Mouse (Mus musculus) limb, embryonic 14.5 days (tissue): ENCODE results near the gene Rps27. TPM values are rescaled to one million over a fixed set of nuclear protein-coding genes. Genes with fewer than 3 reads are reported as not detected.

ENCODE experiments used
- ATAC-seq: fragments of 200-750 bp; cut with Nextera tagmentation; 2 replicates; pipeline ENCODE4 v1.8.0; 2017; ENCODE audit warnings: low read depth, moderate number of reproducible peaks, moderate TSS enrichment; ENCODE audit not compliant: low FRiP score
- DNase-seq: peaks from one replicate; pipeline ENCODE4 v3.0.0-alpha.2; 2015; ENCODE audit warnings: low spot score
- H3K27ac ChIP-seq: fragments of 300-500 bp; sonication (generic); replicated peaks from 2 replicates; pipeline ENCODE4 v1.5.1; 2014; ENCODE audit warnings: low read depth, mild to moderate bottlenecking, low read length, moderate library complexity, mixed read lengths
- H3K27me3 ChIP-seq: fragments of 300-500 bp; sonication (generic); 2 replicates; pipeline ENCODE4 v1.6.1; 2014; ENCODE audit warnings: low read length, mixed read lengths; ENCODE audit not compliant: control insufficient read depth, insufficient read depth
- H3K36me3 ChIP-seq: fragments of 300-500 bp; sonication (generic); 2 replicates; pipeline ENCODE4 v1.6.1; 2014; ENCODE audit warnings: mild to moderate bottlenecking, low read length, moderate library complexity, mixed read lengths; ENCODE audit not compliant: control insufficient read depth, insufficient read depth
- H3K4me1 ChIP-seq: fragments of 300-500 bp; sonication (generic); 2 replicates; pipeline ENCODE4 v1.6.1; 2014; ENCODE audit warnings: antibody characterized with exemption, low read length, mixed read lengths; ENCODE audit not compliant: control insufficient read depth, insufficient read depth
- H3K4me2 ChIP-seq: fragments of 300-500 bp; sonication (generic); replicated peaks from 2 replicates; pipeline ENCODE4 v1.6.1; 2014; ENCODE audit warnings: low read depth, mild to moderate bottlenecking, low read length, moderate library complexity; ENCODE audit not compliant: severe bottlenecking
- H3K4me3 ChIP-seq: fragments of 300-500 bp; sonication (generic); replicated peaks from 2 replicates; pipeline ENCODE4 v1.5.1; 2014; ENCODE audit warnings: low read length
- H3K9ac ChIP-seq: fragments of 300-500 bp; sonication (generic); 2 replicates; pipeline ENCODE4 v1.6.1; 2014; ENCODE audit warnings: mild to moderate bottlenecking, low read depth, low read length, moderate library complexity; ENCODE audit not compliant: severe bottlenecking
- H3K9me3 ChIP-seq: fragments of 300-500 bp; sonication (generic); 2 replicates; pipeline ENCODE4 v1.6.1; 2016; ENCODE audit warnings: low read length; ENCODE audit not compliant: control insufficient read depth
- POLR2A ChIP-seq: fragments of 200-500 bp; IDR thresholded peaks from 2 replicates; pipeline ENCODE4 v1.8.0; 2012; ENCODE audit warnings: inconsistent platforms, mild to moderate bottlenecking, moderate library complexity, borderline replicate concordance; ENCODE audit not compliant: insufficient read depth, insufficient read length; ENCODE audit errors: extremely low read depth
- WGBS: fragments of 180-500 bp; shearing (Covaris S2); extraction: QIAGEN DNeasy Blood & Tissue Kit; methylation state at CpG from one replicate; pipeline ENCODE4 v1.1.7; 2014; 5-methylcytosine and 5-hydroxymethylcytosine counted together
- polyA plus RNA-seq, 2 experiments: library from polyadenylated mRNA; depleted of rRNA in 1 of 2; stranded (reverse) in 1 of 2; unstranded in 1 of 2; fragments of >200 nt; fragmentation: Nextera tagmentation in 1 of 2; extraction: Ambion mirVana in 1 of 2; gene quantifications; 2 replicates each; pipeline versions ENCODE4 v1.2.1 to v1.2.3; 2012 to 2014

The Rps27 gene
- polyA plus RNA-seq (2012; rRNA removed) (3,285 and 4,392 TPM in 2 replicates), polyA plus RNA-seq (2014; fragmentation: Nextera tagmentation; extraction: Ambion mirVana) (2,297 and 2,465 TPM in 2 replicates)

DNA sequence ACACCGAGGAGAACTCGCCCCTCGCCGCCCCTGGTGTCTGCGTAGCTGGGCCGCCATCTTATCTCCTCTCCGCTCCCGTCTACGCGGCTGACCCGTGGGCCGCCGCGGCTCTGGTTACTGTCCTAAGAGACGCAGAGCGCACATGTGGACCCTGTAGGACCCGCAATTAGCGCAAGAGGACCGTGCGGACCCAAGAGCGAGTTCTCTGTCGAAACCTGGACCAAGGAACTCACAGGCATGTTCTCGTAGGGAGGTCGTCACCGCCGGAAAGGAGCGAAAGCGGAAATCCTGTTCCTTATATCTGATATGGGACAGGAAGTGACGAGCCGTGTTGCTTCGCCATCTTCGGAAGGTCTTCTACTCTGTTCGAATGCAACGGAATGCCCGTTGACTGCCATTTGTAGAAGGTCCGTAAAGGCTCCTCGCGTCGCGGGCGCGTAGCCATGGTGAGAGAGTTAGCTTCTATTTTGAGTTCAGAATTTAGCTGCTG, at the start of gene Rps27, which contains the start of gene Rab13:
Gene Rps27, minus strand, starts transcription at position 275 of the 490 bp plus-strand sequence.
Gene Rab13, plus strand, starts transcription at position 319 of the 490 bp plus-strand sequence.
- DNase-seq (peak; percentile 97), ATAC-seq (peak; percentile 95)
- Histone ChIP-seq H3K9me3 (no peaks in the 10 kb centered on the region), H3K4me3 (peak within 1 kb of the TSS; percentile 88), H3K27ac (peak within 1 kb of the TSS; percentile 88), H3K4me2 (peak within 1 kb of the TSS; percentile 86), H3K9ac (peak within 1 kb of the TSS; percentile 92), H3K36me3 (peaks cover 42% of the 10 kb centered on the region), H3K4me1 (peaks cover 19% of the 10 kb centered on the region), H3K27me3 (no peaks in the 10 kb centered on the region)
- TF ChIP-seq POLR2A: peak; percentile 100; the same call in 1 of the 2 replicates
- WGBS: 2% methylated on average over 42 of the region's 42 CpGs

DNA sequence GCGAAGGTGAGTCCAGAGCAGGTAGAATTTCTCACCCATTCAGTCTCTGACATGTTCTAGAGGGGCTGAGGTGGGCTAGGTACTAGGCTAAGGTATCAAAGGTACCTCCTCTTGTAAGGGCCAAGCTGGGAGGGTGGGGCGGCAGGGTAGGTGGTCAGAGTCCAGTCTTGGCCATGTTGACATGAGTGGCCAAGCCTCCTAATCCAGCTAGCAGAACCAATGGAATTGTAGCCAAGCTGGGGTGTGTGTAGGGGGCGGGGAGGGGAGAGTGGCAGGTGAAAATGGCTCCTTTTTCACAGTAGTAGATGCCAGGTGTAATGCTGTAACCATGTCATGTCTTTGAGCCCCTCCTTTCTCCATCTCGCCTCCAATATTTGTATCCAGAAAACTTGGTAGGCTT, 45.1 kb upstream of the Rps27 start:
- H3K9me3 ChIP-seq: no peaks in the 10 kb centered on the region
- no peak overlapping the region for H3K9ac ChIP-seq
- no peak overlapping the region for H3K4me3 ChIP-seq
- TF ChIP-seq POLR2A: no peak
- ATAC-seq: no peak
- H3K4me1 ChIP-seq: peaks cover 7% of the 10 kb centered on the region
- no peaks in the 10 kb centered on the region for H3K27me3 ChIP-seq
- H3K4me2 ChIP-seq: no peak overlapping the region
- H3K27ac ChIP-seq: no peak overlapping the region
- 83% methylated on average over 4 of the region's 4 CpGs for WGBS
- no peak for DNase-seq
- peaks cover 67% of the 10 kb centered on the region for H3K36me3 ChIP-seq

DNA sequence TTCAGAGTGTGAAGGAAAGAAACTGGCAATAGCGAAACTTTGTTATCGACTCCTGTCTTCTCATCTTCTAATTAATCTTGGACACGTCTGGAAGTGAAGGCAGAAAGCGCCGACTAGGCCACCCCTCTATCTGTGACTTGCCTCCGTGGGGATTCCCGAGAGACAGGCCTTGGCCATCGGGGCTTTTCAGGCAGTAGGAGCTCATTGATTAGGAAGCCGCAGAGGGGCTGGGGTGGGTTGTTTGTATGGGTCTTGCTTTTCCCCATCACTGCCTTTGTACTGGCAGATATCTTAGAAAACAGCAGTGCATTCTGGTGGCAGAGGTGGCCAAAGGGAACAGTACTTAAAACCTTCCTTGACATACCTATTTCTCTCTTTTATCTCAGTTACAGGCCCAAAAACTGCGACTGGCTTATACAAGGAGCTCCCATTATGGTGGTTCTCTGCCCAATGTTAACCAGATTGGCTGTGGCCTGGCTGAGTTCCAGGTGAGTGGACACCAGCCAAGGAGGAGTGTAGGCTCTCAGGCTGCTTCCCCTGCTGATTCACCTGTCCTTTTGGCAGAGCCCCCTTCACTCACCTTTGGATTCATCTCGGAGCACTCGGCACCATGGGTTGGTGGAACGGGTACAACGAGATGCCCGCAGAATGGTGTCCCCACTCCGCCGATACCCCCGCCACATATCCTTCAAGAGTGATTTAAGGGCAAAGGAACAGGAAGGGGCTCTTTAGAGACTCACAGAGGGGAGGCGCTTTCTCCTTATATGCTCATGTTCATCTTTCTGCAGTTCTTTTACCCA, 43.5 kb upstream of the Rps27 start:
- no peak for ATAC-seq
- Histone ChIP-seq H3K27ac (no peak overlapping the region), H3K4me3 (no peak overlapping the region), H3K9ac (no peak overlapping the region), H3K9me3 (no peaks in the 10 kb centered on the region), H3K27me3 (no peaks in the 10 kb centered on the region), H3K4me2 (no peak overlapping the region), H3K36me3 (peaks cover 51% of the 10 kb centered on the region), H3K4me1 (peaks cover 7% of the 10 kb centered on the region)
- DNase-seq: no peak
- WGBS: 90% methylated on average over 19 of the region's 19 CpGs
- no peak for TF ChIP-seq POLR2A

DNA sequence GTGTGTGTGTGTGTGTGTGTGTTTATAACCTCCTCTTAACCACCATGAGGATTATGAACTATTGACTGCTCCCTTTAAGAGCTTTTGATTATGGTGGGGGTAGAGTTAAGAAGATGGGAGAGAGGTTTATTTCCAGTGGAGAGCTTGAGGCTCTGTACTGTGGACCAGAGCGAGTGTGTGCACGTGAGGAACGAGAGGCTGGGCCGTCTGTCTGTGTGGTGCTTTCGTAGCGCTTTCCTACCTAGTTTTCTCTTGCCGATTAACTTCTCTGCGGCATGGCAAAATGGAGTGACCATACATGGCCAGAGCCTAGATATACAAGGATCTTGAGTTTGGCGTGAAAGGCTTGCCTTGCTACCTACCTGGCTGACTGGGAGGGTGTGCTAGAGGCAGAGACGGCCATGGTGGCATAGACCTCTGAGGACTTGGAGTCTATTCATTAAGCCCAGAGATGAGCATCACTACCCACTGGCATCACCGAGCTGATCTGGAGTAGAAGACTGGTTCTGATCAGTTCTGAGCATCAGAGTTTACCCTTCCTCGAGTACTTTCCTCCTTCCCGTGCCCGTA, 42.4 kb upstream of the Rps27 start:
- 88% methylated on average over 14 of the region's 14 CpGs for WGBS
- H3K4me2 ChIP-seq: peak overlapping the region; percentile 76; the same call in 1 of the 2 replicates
- H3K36me3 ChIP-seq: peaks cover 50% of the 10 kb centered on the region
- DNase-seq (no peak), ATAC-seq (no peak)
- H3K9ac ChIP-seq: no peak overlapping the region
- no peak for TF ChIP-seq POLR2A
- H3K4me1 ChIP-seq: peaks cover 7% of the 10 kb centered on the region
- no peak overlapping the region for H3K27ac ChIP-seq
- no peaks in the 10 kb centered on the region for H3K27me3 ChIP-seq
- H3K4me3 ChIP-seq: no peak overlapping the region
- no peaks in the 10 kb centered on the region for H3K9me3 ChIP-seq

DNA sequence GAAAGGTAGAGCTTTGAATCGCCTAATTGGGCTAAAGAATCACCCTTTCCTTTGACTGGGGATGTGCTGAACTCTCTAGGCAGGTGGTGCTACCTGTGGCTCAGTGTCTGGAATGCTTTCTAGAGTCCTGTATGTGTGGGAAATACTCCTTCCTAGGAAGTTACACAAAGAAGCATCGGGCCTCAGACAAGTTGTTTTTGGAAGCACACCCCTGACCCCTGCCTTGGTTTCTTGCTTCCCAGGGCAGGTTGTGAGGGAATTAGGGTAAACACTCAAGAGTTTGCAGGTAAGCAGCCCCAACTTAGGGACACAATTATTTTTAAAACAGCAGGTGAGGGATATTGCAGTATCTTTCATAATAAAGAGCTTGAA, 41.7 kb upstream of the Rps27 start:
- DNase-seq: no peak
- no peak overlapping the region for H3K27ac ChIP-seq
- H3K9ac ChIP-seq: peak overlapping the region; percentile 83
- H3K36me3 ChIP-seq: peaks cover 50% of the 10 kb centered on the region
- no peaks in the 10 kb centered on the region for H3K9me3 ChIP-seq
- H3K4me1 ChIP-seq: peaks cover 7% of the 10 kb centered on the region
- WGBS: 27% methylated on average over 2 of the region's 2 CpGs
- peak overlapping the region; percentile 76 for H3K4me2 ChIP-seq
- TF ChIP-seq POLR2A: no peak
- no peak for ATAC-seq
- H3K4me3 ChIP-seq: peak overlapping the region; percentile 65
- H3K27me3 ChIP-seq: no peaks in the 10 kb centered on the region
